Mouse (Mus musculus) MEL (cell line): ENCODE results near the gene Mrrf. TPM values are rescaled to one million over a fixed set of nuclear protein-coding genes. Genes with fewer than 3 reads are reported as not detected.
A peak's percentile ranks its signal among the peaks of the same experiment; 100 is the strongest.

Source experiments
- DNase-seq: peaks from one replicate; pipeline ENCODE4 v3.0.0; 2011; ENCODE audit warnings: low read depth, low spot score
- H3K27ac ChIP-seq: 2 replicates; pipeline ENCODE4 v1.5.1; 2012; ENCODE audit warnings: low read depth, mild to moderate bottlenecking, control low read depth, low read length, moderate library complexity; ENCODE audit not compliant: control insufficient read depth
- H3K27me3 ChIP-seq, 2 experiments: fragments of 150-350 bp in 1 of 2; sonication (generic) in 1 of 2; 2 replicates each; pipeline ENCODE4 v1.6.1; 2012; ENCODE audit warnings: low read length in 2 of 2, mild to moderate bottlenecking in 2 of 2, improper control_type of control experiment in 1 of 2, moderate library complexity in 1 of 2; ENCODE audit not compliant: insufficient read depth in 2 of 2, control insufficient read depth in 1 of 2
- H3K36me3 ChIP-seq, 2 experiments: 2 replicates each; pipeline ENCODE4 v1.6.1; 2012 to 2014; ENCODE audit warnings: low read length in 2 of 2, improper control_type of control experiment in 1 of 2, inconsistent platforms in 1 of 2, mild to moderate bottlenecking in 1 of 2; ENCODE audit not compliant: insufficient read depth in 2 of 2, control insufficient read depth in 1 of 2
- H3K4me1 ChIP-seq, 2 experiments: fragments of 150-350 bp in 1 of 2; sonication (generic) in 1 of 2; 2 replicates each; pipeline ENCODE4 v1.6.1; 2012; ENCODE audit warnings: low read length in 2 of 2, improper control_type of control experiment in 1 of 2, mild to moderate bottlenecking in 1 of 2; ENCODE audit not compliant: insufficient read depth in 2 of 2, control insufficient read depth in 1 of 2
- H3K4me3 ChIP-seq, 2 experiments: fragments of 150-350 bp in 1 of 2; sonication (generic) in 1 of 2; 2 replicates each; pipeline ENCODE4 v1.5.1; 2012; ENCODE audit warnings: low read depth in 2 of 2, low read length in 2 of 2, mild to moderate bottlenecking in 2 of 2, moderate library complexity in 2 of 2, control low read depth in 1 of 2, improper control_type of control experiment in 1 of 2; ENCODE audit not compliant: control insufficient read depth in 1 of 2, insufficient read depth in 1 of 2
- H3K79me2 ChIP-seq: 2 replicates; pipeline ENCODE4 v1.6.1; 2012; ENCODE audit warnings: mild to moderate bottlenecking, low read length, moderate library complexity; ENCODE audit not compliant: control insufficient read depth, poor library complexity, insufficient read depth
- H3K9ac ChIP-seq: 2 replicates; pipeline ENCODE4 v1.6.1; 2012; ENCODE audit warnings: low read depth, mild to moderate bottlenecking, control low read depth, low read length, moderate library complexity; ENCODE audit not compliant: control insufficient read depth, poor library complexity, severe bottlenecking
- H3K9me3 ChIP-seq: fragments of 150-350 bp; sonication (generic); replicated peaks from 2 replicates; pipeline ENCODE4 v1.6.1; 2012; ENCODE audit warnings: mild to moderate bottlenecking, low read length, improper control_type of control experiment, moderate library complexity; ENCODE audit not compliant: insufficient read depth
- BHLHE40 ChIP-seq: IDR thresholded peaks from 2 replicates; pipeline ENCODE4 v1.6.1; 2012; ENCODE audit warnings: low read depth, mild to moderate bottlenecking, inconsistent platforms, low read length, improper control_type of control experiment, borderline replicate concordance
- CHD2 ChIP-seq: IDR thresholded peaks from 2 replicates; pipeline ENCODE4 v1.6.1; 2011; ENCODE audit warnings: low read length, improper control_type of control experiment
- ELF1 ChIP-seq: IDR thresholded peaks from 2 replicates; pipeline ENCODE4 v1.6.1; 2014; ENCODE audit warnings: low read depth, mild to moderate bottlenecking, inconsistent platforms, low read length, improper control_type of control experiment, moderate library complexity
- EP300 ChIP-seq, 2 experiments: IDR thresholded peaks; 2 replicates each; pipeline ENCODE4 v1.6.1; 2011; ENCODE audit warnings: improper control_type of control experiment in 2 of 2, low read length in 2 of 2, low read depth in 1 of 2, mild to moderate bottlenecking in 1 of 2
- ETS1 ChIP-seq: IDR thresholded peaks from 2 replicates; pipeline ENCODE4 v1.6.1; 2012; ENCODE audit warnings: low read depth, mild to moderate bottlenecking, inconsistent platforms, low read length, improper control_type of control experiment, moderate library complexity
- GABPA ChIP-seq: IDR thresholded peaks from 2 replicates; pipeline ENCODE4 v1.6.1; 2012; ENCODE audit warnings: low read depth, mild to moderate bottlenecking, inconsistent platforms, low read length, improper control_type of control experiment, moderate library complexity
- GATA1 ChIP-seq: IDR thresholded peaks from 2 replicates; pipeline ENCODE4 v1.6.1; 2011; ENCODE audit warnings: low read depth, low read length, improper control_type of control experiment
- HCFC1 ChIP-seq: IDR thresholded peaks from 2 replicates; pipeline ENCODE4 v1.6.1; 2012; ENCODE audit warnings: low read depth, mild to moderate bottlenecking, inconsistent platforms, low read length, improper control_type of control experiment, moderate library complexity
- JUND ChIP-seq: IDR thresholded peaks from 2 replicates; pipeline ENCODE4 v1.6.1; 2011; ENCODE audit warnings: low read depth, mild to moderate bottlenecking, improper control_type of control experiment, low read length
- KAT2A ChIP-seq: conservative IDR thresholded peaks from 2 replicates; pipeline ENCODE4 v1.6.1; 2012; ENCODE audit warnings: low read depth, low read length, improper control_type of control experiment, inconsistent platforms
- MAFK ChIP-seq: IDR thresholded peaks from 2 replicates; pipeline ENCODE4 v1.6.1; 2011; ENCODE audit warnings: low read depth, mild to moderate bottlenecking, low read length, improper control_type of control experiment, borderline replicate concordance
- MAX ChIP-seq: IDR thresholded peaks from 2 replicates; pipeline ENCODE4 v1.6.1; 2011; ENCODE audit warnings: low read length, improper control_type of control experiment
- MAZ ChIP-seq: IDR thresholded peaks from 2 replicates; pipeline ENCODE4 v1.6.1; 2012; ENCODE audit warnings: low read depth, mild to moderate bottlenecking, inconsistent platforms, low read length, improper control_type of control experiment
- MEF2A ChIP-seq: IDR thresholded peaks from 2 replicates; pipeline ENCODE4 v1.6.1; 2014; ENCODE audit warnings: low read depth, mild to moderate bottlenecking, inconsistent platforms, low read length, improper control_type of control experiment; ENCODE audit not compliant: poor library complexity, insufficient replicate concordance, severe bottlenecking; ENCODE audit errors: extremely low read depth
- MYB ChIP-seq: IDR thresholded peaks from 2 replicates; pipeline ENCODE4 v1.6.1; 2011; ENCODE audit warnings: mild to moderate bottlenecking, low read depth, low read length, improper control_type of control experiment
- MYC ChIP-seq: IDR thresholded peaks from 2 replicates; pipeline ENCODE4 v1.6.1; 2011; ENCODE audit warnings: low read depth, mild to moderate bottlenecking, low read length, improper control_type of control experiment, moderate library complexity
- NELFE ChIP-seq: IDR thresholded peaks from 2 replicates; pipeline ENCODE4 v1.6.1; 2011; ENCODE audit warnings: low read depth, low read length, improper control_type of control experiment
- NRF1 ChIP-seq: IDR thresholded peaks from 2 replicates; pipeline ENCODE4 v1.6.1; 2014; ENCODE audit warnings: low read depth, mild to moderate bottlenecking, inconsistent platforms, low read length, improper control_type of control experiment, moderate library complexity; ENCODE audit not compliant: poor library complexity, insufficient read depth, severe bottlenecking
- POLR2A ChIP-seq, 2 experiments: IDR thresholded peaks; 2 replicates each; pipeline ENCODE4 v1.6.1; 2011 to 2012; ENCODE audit warnings: low read length in 2 of 2, mild to moderate bottlenecking in 2 of 2, control low read depth in 1 of 2, improper control_type of control experiment in 1 of 2, low read depth in 1 of 2, moderate library complexity in 1 of 2; ENCODE audit not compliant: control insufficient read depth in 1 of 2, insufficient read depth in 1 of 2, poor library complexity in 1 of 2
- POLR2AphosphoS2 ChIP-seq: IDR thresholded peaks from 2 replicates; pipeline ENCODE4 v1.6.1; 2011; ENCODE audit warnings: low read length, improper control_type of control experiment
- POLR2AphosphoS5 ChIP-seq: IDR thresholded peaks from 2 replicates; pipeline ENCODE4 v1.6.1; 2012; ENCODE audit warnings: low read depth, borderline replicate concordance, mild to moderate bottlenecking, inconsistent platforms, low read length, moderate library complexity, mixed read lengths
- RAD21 ChIP-seq: IDR thresholded peaks from 2 replicates; pipeline ENCODE4 v1.6.1; 2011; ENCODE audit warnings: mild to moderate bottlenecking, low read depth, low read length, improper control_type of control experiment
- SIN3A ChIP-seq: IDR thresholded peaks from 2 replicates; pipeline ENCODE4 v1.6.1; 2012; ENCODE audit warnings: low read length, improper control_type of control experiment, inconsistent platforms
- SMC3 ChIP-seq: IDR thresholded peaks from 2 replicates; pipeline ENCODE4 v1.6.1; 2011; ENCODE audit warnings: low read depth, low read length, improper control_type of control experiment
- TAL1 ChIP-seq: IDR thresholded peaks from 2 replicates; pipeline ENCODE4 v1.6.1; 2012; ENCODE audit warnings: mild to moderate bottlenecking, inconsistent platforms, low read length, moderate library complexity, mixed read lengths
- TBP ChIP-seq: IDR thresholded peaks from 2 replicates; pipeline ENCODE4 v1.8.0; 2011; ENCODE audit warnings: low read depth, low read length, improper control_type of control experiment
- TCF12 ChIP-seq: IDR thresholded peaks from 2 replicates; pipeline ENCODE4 v1.6.1; 2014; ENCODE audit warnings: low read depth, mild to moderate bottlenecking, inconsistent platforms, low read length, improper control_type of control experiment, moderate library complexity
- UBTF ChIP-seq: IDR thresholded peaks from 2 replicates; pipeline ENCODE4 v1.6.1; 2012; ENCODE audit warnings: low read depth, mild to moderate bottlenecking, inconsistent platforms, low read length, improper control_type of control experiment, moderate library complexity, borderline replicate concordance; ENCODE audit not compliant: insufficient read depth
- USF2 ChIP-seq, 2 experiments: IDR thresholded peaks; 2 replicates each; pipeline ENCODE4 v1.6.1; 2011 to 2012; ENCODE audit warnings: improper control_type of control experiment in 2 of 2, low read length in 2 of 2, borderline replicate concordance in 1 of 2, inconsistent platforms in 1 of 2, low read depth in 1 of 2, mild to moderate bottlenecking in 1 of 2; ENCODE audit not compliant: insufficient read depth in 1 of 2
- ZC3H11A ChIP-seq: IDR thresholded peaks from 2 replicates; pipeline ENCODE4 v1.6.1; 2012; ENCODE audit warnings: low read depth, mild to moderate bottlenecking, inconsistent platforms, low read length, improper control_type of control experiment
- ZKSCAN1 ChIP-seq: IDR thresholded peaks from 2 replicates; pipeline ENCODE4 v1.6.1; 2012; ENCODE audit warnings: low read depth, mild to moderate bottlenecking, inconsistent platforms, low read length, improper control_type of control experiment, moderate library complexity
- ZNF384 ChIP-seq: IDR thresholded peaks from 2 replicates; pipeline ENCODE4 v1.6.1; 2012; ENCODE audit warnings: low read depth, mild to moderate bottlenecking, inconsistent platforms, low read length, improper control_type of control experiment
- polyA plus RNA-seq, 2 experiments: library from polyadenylated mRNA; stranded (reverse) in 1 of 2; unstranded in 1 of 2; fragments of >175 nt in 1 of 2; fragments of >200 nt in 1 of 2; gene quantifications; 2 replicates each; pipeline versions ENCODE4 v1.2.1 to v1.2.4; 2012; ENCODE audit warnings: low replicate concordance in 2 of 2, low read depth in 1 of 2; ENCODE audit not compliant: insufficient read length in 2 of 2, insufficient read depth in 1 of 2, missing spikeins in 1 of 2
- total RNA-seq: library from RNA; depleted of rRNA; stranded (reverse); fragments of 300-350 nt; gene quantifications from 2 replicates; pipeline ENCODE4 v1.2.3, GENCODE M21; 2012

Gene Mrrf
- total and polyA plus RNA-seq, 3 experiments = 28.0 to 31.2 TPM; not detected in 1

GRCm38 (mm10) chr2:36214023-36214422 is 77.8 kb downstream of the Mrrf start (continued):
- peak; percentile 33; the same call in 1 of the 2 replicates for TF ChIP-seq BHLHE40
- TF ChIP-seq JUND = no peak
- TF ChIP-seq TAL1 = no peak
- no peak for TF ChIP-seq NELFE
- TF ChIP-seq HCFC1 = no peak
- TF ChIP-seq GABPA = no peak
- TF ChIP-seq NRF1 = no peak
- TF ChIP-seq TCF12 = 0 out of 2 replicates have a peak, but pooled peaks have one; percentile 17
- no peak for TF ChIP-seq KAT2A
- no peak for TF ChIP-seq POLR2AphosphoS2
- no peak for TF ChIP-seq POLR2AphosphoS5
- peak; percentile 85 for TF ChIP-seq MYC
- TF ChIP-seq TBP = no peak
- no peak for TF ChIP-seq UBTF
- TF ChIP-seq MAX = peak; percentile 95
- TF ChIP-seq MAZ = no peak
- TF ChIP-seq CHD2 = no peak
- no peak for TF ChIP-seq EP300 (IDR thresholded peaks at IDR 0.05; ENCODE audit: low read depth in 1 of 2, low read length in 2 of 2)
- TF ChIP-seq MEF2A = no peak
- peak in 1 of 2 experiments; percentile 68; a peak in 1 of 4 replicates for TF ChIP-seq USF2 (IDR thresholded peaks at IDR 0.05; ENCODE audit: borderline replicate concordance in 1 of 2, insufficient read depth in 1 of 2, low read depth in 1 of 2, low read length in 2 of 2)

DNA sequence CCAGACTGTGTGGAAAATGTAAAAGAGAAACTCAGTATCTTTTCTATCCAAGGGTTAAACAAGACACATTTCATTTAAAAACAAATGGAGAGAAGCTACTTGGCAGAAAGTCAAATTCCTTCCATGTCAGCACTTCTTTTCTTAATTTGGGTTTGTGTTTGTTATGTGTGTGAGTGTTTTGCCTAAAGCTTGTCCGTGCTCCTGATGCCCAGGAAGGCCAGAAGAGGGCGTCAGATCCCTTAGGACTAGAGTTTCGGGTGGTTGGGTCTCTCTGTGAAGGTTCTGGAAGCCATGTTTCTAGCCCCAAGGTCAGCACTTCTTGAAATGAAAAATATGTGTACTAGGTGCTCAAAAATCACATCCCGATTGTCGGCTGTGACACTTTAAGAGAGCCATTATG is 78.2 kb downstream of the Mrrf start:
- Histone ChIP-seq H3K27ac (no peak overlapping the region), H3K79me2 (no peaks in the 10 kb centered on the region), H3K4me1 (peaks cover 9 to 21% of the 10 kb centered on the region in 2 experiments), H3K36me3 (peaks cover 0 to 10% of the 10 kb centered on the region in 2 experiments; a peak in 2 of 4 replicates), H3K27me3 (no peaks in the 10 kb centered on the region), H3K4me3 (peak overlapping the region in 1 of 2 experiments; percentile 66; a peak in 2 of 4 replicates), H3K9ac (peak overlapping the region; percentile 48), H3K9me3 (no peaks in the 10 kb centered on the region)
- DNase-seq = peak; percentile 57
- TF ChIP-seq ZKSCAN1 (no peak), JUND (no peak), SMC3 (peak; percentile 59), POLR2AphosphoS2 (no peak), NRF1 (no peak), MAFK (no peak), MEF2A (no peak), ZC3H11A (peak; percentile 52), POLR2AphosphoS5 (no peak), EP300 (IDR thresholded peaks at IDR 0.05; ENCODE audit: low read depth in 1 of 2, low read length in 2 of 2) (no peak), RAD21 (peak; percentile 44), ELF1 (no peak), MAX (no peak), ZNF384 (no peak), MAZ (no peak), CHD2 (no peak), ETS1 (no peak), MYB (no peak), BHLHE40 (no peak), USF2 (IDR thresholded peaks at IDR 0.05; ENCODE audit: borderline replicate concordance in 1 of 2, insufficient read depth in 1 of 2, low read depth in 1 of 2, low read length in 2 of 2) (no peak), POLR2A (IDR thresholded peaks at IDR 0.05; ENCODE audit: control insufficient read depth in 1 of 2, insufficient read depth in 1 of 2, low read depth in 1 of 2, low read length in 2 of 2, poor library complexity in 1 of 2) (no peak), KAT2A (no peak), GABPA (no peak), HCFC1 (no peak), NELFE (no peak), GATA1 (no peak), SIN3A (peak; percentile 3; the same call in 1 of the 2 replicates), MYC (no peak)
